Mouse (Mus musculus) stomach, postnatal 0 days (tissue): ENCODE results near the gene Rubcn. TPM values are rescaled to one million over a fixed set of nuclear protein-coding genes. Genes with fewer than 3 reads are reported as not detected.
A peak's percentile ranks its signal among the peaks of the same experiment; 100 is the strongest.
"Not testable (repeated sequence)": the region's sequence is repeated elsewhere in the genome, so short reads cannot be mapped to it uniquely, and the experiment has no call there.

Experiments used
- ATAC-seq: fragments of 200-750 bp; cut with Nextera tagmentation; 2 replicates; pipeline ENCODE4 v1.8.0; 2017; ENCODE audit not compliant: low FRiP score, low TSS enrichment
- DNase-seq: peaks from one replicate; pipeline ENCODE4 v3.0.0-alpha.2; 2016; ENCODE audit warnings: low spot score
- H3K27ac ChIP-seq: fragments of 300-500 bp; sonication (generic); replicated peaks from 2 replicates; pipeline ENCODE4 v1.5.1; 2014; ENCODE audit warnings: mild to moderate bottlenecking, control low read depth
- H3K27me3 ChIP-seq: fragments of 300-500 bp; sonication (generic); 2 replicates; pipeline ENCODE4 v1.6.1; 2014; ENCODE audit warnings: low read length; ENCODE audit not compliant: control insufficient read depth, insufficient read depth
- H3K36me3 ChIP-seq: fragments of 300-500 bp; sonication (generic); 2 replicates; pipeline ENCODE4 v1.6.1; 2014; ENCODE audit warnings: low read length, mixed read lengths; ENCODE audit not compliant: control insufficient read depth, insufficient read depth
- H3K4me1 ChIP-seq: fragments of 300-500 bp; sonication (generic); replicated peaks from 2 replicates; pipeline ENCODE4 v1.6.1; 2014; ENCODE audit warnings: antibody characterized with exemption; ENCODE audit not compliant: control insufficient read depth, insufficient read depth
- H3K4me2 ChIP-seq: fragments of 300-500 bp; sonication (generic); replicated peaks from 2 replicates; pipeline ENCODE4 v1.6.1; 2014; ENCODE audit warnings: low read depth, mild to moderate bottlenecking, control low read depth, moderate library complexity
- H3K4me3 ChIP-seq: fragments of 300-500 bp; sonication (generic); 2 replicates; pipeline ENCODE4 v1.5.1; 2014; ENCODE audit warnings: low read depth, low read length, control low read depth
- H3K9ac ChIP-seq: fragments of 300-500 bp; sonication (generic); 2 replicates; pipeline ENCODE4 v1.6.1; 2014; ENCODE audit warnings: mild to moderate bottlenecking, low read length, control low read depth, mixed read lengths
- H3K9me3 ChIP-seq: fragments of 300-500 bp; sonication (generic); 2 replicates; pipeline ENCODE4 v1.6.1; 2016; ENCODE audit warnings: low read length; ENCODE audit not compliant: control insufficient read depth
- CTCF ChIP-seq: IDR thresholded peaks from 2 replicates; pipeline ENCODE4 v1.5.1; 2016; ENCODE audit warnings: antibody characterized with exemption, low read depth, mild to moderate bottlenecking, moderate library complexity
- EP300 ChIP-seq: optimal IDR thresholded peaks from 2 replicates; pipeline ENCODE3; 2016; ENCODE audit warnings: antibody characterized with exemption
- WGBS: fragments of 180-500 bp; shearing (Covaris S2); extraction: QIAGEN DNeasy Blood & Tissue Kit; methylation state at CpG from one replicate; pipeline ENCODE4 v1.1.7; 2014; 5-methylcytosine and 5-hydroxymethylcytosine counted together
- polyA plus RNA-seq: library from polyadenylated mRNA; unstranded; fragments of >200 nt; fragmentation: Nextera tagmentation; extraction: Ambion mirVana; gene quantifications from 2 replicates; pipeline ENCODE4 v1.2.1, GENCODE M21; 2015

The Rubcn gene
- polyA plus RNA-seq, 1 experiment from 2014 or later = 7.1 TPM

GRCm38 (mm10) chr16:32875847-32876246 lies 1.7 kb downstream of the Rubcn start:
- H3K4me2 ChIP-seq = no peak overlapping the region
- WGBS = 88% methylated on average over 3 of the region's 3 CpGs
- ATAC-seq = no peak
- no peaks in the 10 kb centered on the region for H3K9me3 ChIP-seq
- DNase-seq = no peak
- TF ChIP-seq CTCF (no peak), EP300 (no peak)
- no peaks in the 10 kb centered on the region; the same call in 1 of the 2 replicates for H3K4me1 ChIP-seq
- H3K9ac ChIP-seq = no peak overlapping the region
- H3K27me3 ChIP-seq = no peaks in the 10 kb centered on the region
- H3K36me3 ChIP-seq = no peaks in the 10 kb centered on the region
- no peak overlapping the region for H3K4me3 ChIP-seq
- no peak overlapping the region for H3K27ac ChIP-seq

GRCm38 (mm10) chr16:32875281-32875680 lies 2.3 kb downstream of the Rubcn start:
- WGBS = 71% methylated on average over 1 of the region's 1 CpGs
- not testable (repeated sequence) for H3K4me2 ChIP-seq, H3K27ac ChIP-seq, H3K4me3 ChIP-seq, H3K36me3 ChIP-seq, DNase-seq, H3K9ac ChIP-seq, ATAC-seq, H3K4me1 ChIP-seq, H3K27me3 ChIP-seq, H3K9me3 ChIP-seq
- TF ChIP-seq CTCF = 0 out of 2 replicates have a peak, but pooled peaks have one; percentile 13

DNA sequence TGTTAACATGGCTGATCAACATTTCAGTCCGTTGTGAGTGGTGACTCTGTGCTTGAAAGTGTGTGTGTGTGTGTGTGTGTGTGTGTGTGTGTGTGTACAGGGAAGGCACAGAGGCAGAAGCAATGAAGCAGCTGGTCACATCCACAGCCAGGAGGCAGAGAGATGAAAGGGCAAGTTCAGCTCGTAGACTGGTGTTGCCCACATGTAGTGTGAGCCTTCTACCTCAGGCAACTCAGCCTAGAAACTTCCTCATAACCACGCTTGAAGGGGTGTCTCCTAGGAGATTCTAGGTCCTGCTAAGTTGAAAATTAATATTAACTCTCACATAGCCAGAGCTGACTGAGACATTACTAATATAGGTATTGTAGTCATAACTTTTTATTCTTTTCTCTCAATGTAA lies 4.2 kb downstream of the Rubcn start:
- DNase-seq (no peak), ATAC-seq (no peak)
- TF ChIP-seq EP300 (no peak), CTCF (no peak)
- H3K4me3 ChIP-seq = no peak overlapping the region
- H3K27me3 ChIP-seq = no peaks in the 10 kb centered on the region
- no peak overlapping the region for H3K27ac ChIP-seq
- WGBS = 46% methylated on average over 3 of the region's 3 CpGs
- H3K9ac ChIP-seq = no peak overlapping the region
- no peaks in the 10 kb centered on the region for H3K36me3 ChIP-seq
- no peaks in the 10 kb centered on the region for H3K4me1 ChIP-seq
- no peak overlapping the region for H3K4me2 ChIP-seq
- H3K9me3 ChIP-seq = no peaks in the 10 kb centered on the region

DNA sequence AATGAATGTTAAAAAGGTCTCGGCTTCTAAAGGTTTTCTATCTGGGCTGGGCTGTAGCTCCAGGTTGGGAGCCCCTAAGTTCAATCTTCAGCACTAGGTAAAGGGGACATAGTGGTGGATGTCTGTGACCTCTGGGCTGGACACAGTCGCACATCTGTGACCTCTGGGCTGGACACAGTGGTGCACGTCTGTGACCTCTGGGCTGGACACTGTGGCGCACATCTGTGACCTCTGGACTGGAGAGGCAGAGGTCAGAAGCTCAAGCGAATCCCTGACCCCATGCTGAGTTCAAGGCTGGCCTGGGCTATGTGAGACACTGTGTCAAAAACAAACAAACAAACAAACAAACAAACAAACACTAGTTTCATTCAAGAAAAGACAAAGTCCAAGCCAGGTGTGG lies 7.3 kb downstream of the Rubcn start:
- TF ChIP-seq EP300 = no peak
- no peaks in the 10 kb centered on the region for H3K27me3 ChIP-seq
- DNase-seq (no peak), ATAC-seq (no peak)
- no peaks in the 10 kb centered on the region for H3K36me3 ChIP-seq
- H3K27ac ChIP-seq = no peak overlapping the region
- peaks cover 2% of the 10 kb centered on the region; the same call in 1 of the 2 replicates for H3K4me1 ChIP-seq
- WGBS = 69% methylated on average over 5 of the region's 5 CpGs
- no peak overlapping the region for H3K4me3 ChIP-seq
- no peak overlapping the region for H3K4me2 ChIP-seq
- H3K9ac ChIP-seq = no peak overlapping the region
- H3K9me3 ChIP-seq = no peaks in the 10 kb centered on the region

DNA sequence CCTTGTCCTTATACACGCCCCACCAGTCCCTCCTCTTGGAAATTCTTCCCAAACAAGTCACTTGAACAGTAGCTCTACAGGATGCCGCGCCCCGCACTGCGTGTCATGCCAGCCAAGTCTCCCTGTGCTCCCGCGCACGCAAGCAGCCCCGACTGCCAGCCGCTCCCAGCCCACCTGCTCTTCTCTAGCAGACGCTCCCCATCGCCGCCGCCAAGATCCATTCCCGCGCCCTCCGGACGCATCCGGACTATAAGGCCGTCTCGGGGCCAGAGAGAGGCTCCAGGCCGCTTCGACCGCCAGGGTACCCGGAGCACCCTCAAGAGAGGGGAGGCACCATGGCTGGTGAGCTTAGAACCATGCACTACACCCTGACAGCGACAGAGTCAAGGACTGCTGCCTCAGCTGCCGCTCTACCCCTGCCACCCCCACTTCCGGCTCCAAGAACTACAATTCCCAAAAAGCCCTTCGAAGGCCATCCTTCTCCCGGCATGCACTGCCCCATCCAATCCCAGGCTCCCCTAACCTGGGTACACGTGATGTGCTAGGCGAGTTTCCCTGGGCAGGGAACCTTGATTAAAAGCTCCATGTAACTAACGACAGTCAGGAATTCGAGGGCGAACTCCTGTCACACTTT lies 9.5 kb downstream of the Rubcn start:
- Histone ChIP-seq H3K27me3 (no peaks in the 10 kb centered on the region), H3K4me2 (peak overlapping the region; percentile 79), H3K4me3 (peak overlapping the region; percentile 89), H3K4me1 (peaks cover 2% of the 10 kb centered on the region; the same call in 1 of the 2 replicates), H3K27ac (peak overlapping the region; percentile 93), H3K9me3 (no peaks in the 10 kb centered on the region), H3K9ac (peak overlapping the region; percentile 83), H3K36me3 (no peaks in the 10 kb centered on the region)
- under 1% methylated on average over 35 of the region's 35 CpGs for WGBS
- DNase-seq = peak; percentile 92
- TF ChIP-seq EP300 (peak; percentile 45), CTCF (no peak; the same call in 1 of the 2 replicates)
- ATAC-seq = peak; percentile 98

DNA sequence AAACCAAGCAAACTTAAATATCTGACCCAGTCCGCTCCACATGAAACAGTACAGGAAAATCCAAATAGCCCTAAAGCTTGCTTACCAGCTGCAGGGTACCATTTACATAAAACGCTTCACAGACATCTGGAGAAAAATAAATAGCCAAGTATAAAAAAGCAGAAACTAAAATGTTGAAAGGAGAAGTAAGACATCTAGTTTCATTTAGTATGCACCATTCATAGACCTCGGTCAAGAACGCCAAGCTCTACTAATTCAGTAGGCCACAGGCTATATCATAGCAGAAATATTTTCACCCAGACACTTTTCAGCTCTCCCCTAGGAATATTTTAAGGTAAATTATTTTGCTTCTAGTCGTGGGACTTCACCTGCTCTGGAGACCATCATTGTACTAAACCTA lies 10.9 kb downstream of the Rubcn start:
- Histone ChIP-seq H3K9ac (no peak overlapping the region), H3K36me3 (no peaks in the 10 kb centered on the region), H3K27me3 (no peaks in the 10 kb centered on the region), H3K4me3 (no peak overlapping the region), H3K4me1 (peaks cover 2% of the 10 kb centered on the region; the same call in 1 of the 2 replicates), H3K27ac (no peak overlapping the region), H3K9me3 (no peaks in the 10 kb centered on the region), H3K4me2 (no peak overlapping the region)
- no peak for TF ChIP-seq EP300
- no peak for TF ChIP-seq CTCF
- DNase-seq (no peak), ATAC-seq (no peak)
- WGBS = 79% methylated on average over 5 of the region's 5 CpGs
